Mouse (Mus musculus) bone marrow, adult 2 months (tissue): ENCODE measurements at regions not wholly inside any gene's neighbourhood (a gene's known extent, or its start where the extent isn't known, plus 50 kb on each side); places are given as distances from the start of the nearest gene placed in this dataset.

Experiments
- CTCF ChIP-seq: fragments of 200-500 bp; IDR thresholded peaks from 2 replicates; pipeline ENCODE4 v1.5.1; 2011; ENCODE audit warnings: low read length, control low read depth; ENCODE audit not compliant: control insufficient read depth, insufficient read depth
- POLR2A ChIP-seq: fragments of 200-500 bp; IDR thresholded peaks from 2 replicates; pipeline ENCODE4 v1.6.1; 2011; ENCODE audit warnings: low read depth, mild to moderate bottlenecking, control low read depth, low read length, borderline replicate concordance; ENCODE audit not compliant: control insufficient read depth

GRCm38 (mm10) chr2:158912631-158913258 lies 118.1 kb downstream of the Dhx35 start:
- TF ChIP-seq CTCF = peak; percentile 60
- TF ChIP-seq POLR2A = no peak
